Mouse (Mus musculus): Measurements from ENCODE around the gene Lif.

Gene Lif

DNA sequence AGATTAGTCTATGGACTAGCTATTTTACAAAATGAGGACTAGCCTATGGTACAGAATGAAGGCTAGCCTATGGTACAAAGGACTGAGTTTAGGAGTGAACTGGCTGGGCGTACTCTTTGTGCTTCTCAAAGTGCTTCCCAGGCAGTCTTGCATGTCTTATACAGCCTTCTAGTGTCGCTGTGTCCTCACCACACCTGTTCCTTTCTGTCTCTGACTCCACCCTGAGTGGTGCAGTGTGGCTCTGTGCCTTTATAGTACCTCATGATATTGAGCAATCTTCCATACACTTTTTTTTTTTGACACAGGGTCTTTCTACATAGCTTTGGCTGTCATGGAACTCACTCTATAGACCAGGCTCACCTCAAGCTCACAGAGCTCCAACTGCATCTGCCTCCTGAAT lies 25.9 kb upstream of the Lif start:
- DNase-seq (ENCODE audit: low read depth, low spot score): no peak

DNA sequence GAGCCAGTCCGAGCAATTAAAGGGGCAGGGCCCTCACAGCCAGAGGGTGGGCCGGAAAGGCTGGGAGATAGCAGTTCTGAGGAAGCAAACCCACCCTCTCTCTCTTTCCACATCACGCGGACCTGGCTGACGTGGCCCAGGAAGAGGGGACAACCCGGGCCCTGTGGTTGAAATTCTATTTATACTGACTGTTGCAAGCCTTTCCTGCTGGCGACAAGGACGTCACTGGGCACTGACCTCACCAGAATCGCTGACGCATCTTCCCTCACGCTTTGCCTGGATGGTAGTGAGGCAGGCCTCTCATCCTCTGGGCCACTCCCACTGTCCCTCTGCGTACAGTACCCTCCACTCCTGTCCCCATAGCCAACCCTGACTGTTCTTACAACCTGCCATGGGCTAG lies 24.7 kb upstream of the Lif start:
- no peak for DNase-seq (ENCODE audit: low read depth, low spot score)

DNA sequence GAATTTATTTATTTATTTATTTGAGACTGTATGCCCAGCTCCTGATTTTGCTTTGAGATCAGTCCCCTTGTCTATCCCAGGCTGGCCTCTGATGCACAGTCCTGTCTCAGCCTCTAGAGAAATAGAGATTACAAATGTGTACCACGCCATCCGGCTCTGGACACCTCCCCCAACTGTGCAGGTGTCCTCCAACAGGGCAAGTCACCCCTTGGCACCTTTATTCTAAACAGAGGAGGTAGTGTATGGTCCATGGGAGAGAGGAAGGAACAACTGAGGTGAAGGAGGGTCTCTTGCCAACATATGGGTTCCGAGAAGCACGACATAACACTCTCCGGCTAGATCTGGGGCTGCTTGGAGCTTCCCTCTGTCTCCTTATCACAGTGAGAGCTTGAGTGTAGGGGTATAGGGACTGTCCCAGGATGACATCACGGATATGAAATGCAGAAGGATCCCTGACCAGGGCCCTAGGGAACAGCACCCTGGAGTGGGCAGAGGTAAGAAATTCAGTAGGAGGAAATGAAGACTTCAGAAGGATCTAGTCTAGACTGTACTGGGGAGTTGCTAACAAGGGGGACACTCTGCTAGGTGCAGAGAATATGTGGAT lies 22.2 kb upstream of the Lif start:
- DNase-seq (ENCODE audit: low read depth, low spot score): no peak

DNA sequence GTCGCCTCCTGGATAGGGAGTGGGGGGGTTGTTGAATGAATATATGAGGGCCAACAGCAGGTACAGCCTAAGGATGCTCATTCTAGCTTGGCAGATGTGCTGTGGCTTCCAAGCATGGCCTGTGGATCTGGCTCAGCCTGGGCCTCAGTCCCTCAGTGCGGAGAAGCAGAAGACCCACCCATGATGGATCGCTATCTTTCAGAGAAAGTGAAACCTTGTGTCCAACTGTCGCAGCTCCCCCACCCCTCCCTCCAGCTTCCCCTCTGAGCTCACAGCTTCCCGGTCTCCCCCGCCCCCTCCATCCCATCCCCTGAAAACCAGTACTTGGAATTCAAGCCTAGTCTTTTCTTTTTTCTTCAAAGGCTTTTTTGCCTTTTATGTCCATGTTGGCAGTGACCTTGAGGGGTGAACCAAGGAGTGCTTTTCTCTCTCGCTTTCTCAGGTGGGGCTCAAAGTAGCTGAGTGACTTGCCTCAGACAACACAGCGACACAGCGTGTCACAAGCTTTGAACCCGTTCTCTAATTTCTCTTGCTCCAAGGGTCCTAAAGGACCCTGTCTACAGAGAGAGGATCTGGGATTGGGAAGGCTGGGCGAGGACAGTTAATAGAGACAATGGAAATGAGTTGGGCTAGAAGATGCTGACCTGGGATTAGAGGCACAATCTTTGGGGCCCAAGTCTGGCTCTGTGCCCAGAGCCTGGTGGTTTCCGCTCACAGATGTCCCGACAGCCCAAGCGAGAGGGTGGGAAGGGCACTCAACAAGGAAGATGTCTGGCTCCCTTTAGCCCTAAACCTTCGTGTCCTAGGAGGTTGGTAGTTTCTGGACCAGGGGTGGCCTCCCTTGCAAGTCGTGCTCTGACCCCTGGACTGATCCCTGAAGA lies 21.5 kb upstream of the Lif start, which contains the start of gene Osm:
Gene Osm (plus strand): TSS at position 756 of the 881 bp plus-strand sequence.
- peak; percentile 81 for DNase-seq (ENCODE audit: low read depth, low spot score)

DNA sequence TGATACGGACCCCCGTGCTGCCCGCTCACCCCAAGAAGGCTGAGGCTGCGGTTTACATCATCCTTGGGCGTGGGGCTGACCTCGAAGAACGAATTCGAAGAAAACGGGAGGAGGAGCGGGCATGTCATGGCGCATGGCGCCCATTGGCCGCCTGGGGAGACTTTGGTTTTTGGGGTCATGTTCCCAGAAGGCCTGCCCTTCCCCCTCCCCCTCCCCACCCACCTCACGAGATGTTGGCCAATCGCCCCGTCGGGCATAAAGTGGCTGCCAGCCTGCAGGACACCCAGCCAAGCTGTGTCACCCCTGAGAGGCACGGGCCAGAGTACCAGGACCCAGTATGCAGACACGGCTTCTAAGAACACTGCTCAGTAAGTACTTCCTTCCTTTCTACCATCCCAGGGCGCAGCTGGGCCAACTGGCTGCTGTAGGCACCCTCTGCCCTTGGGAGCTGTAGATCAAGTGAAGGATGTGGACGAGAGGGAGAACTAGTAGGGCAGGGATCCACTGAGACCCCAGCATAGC lies 20.8 kb upstream of the Lif start:
- DNase-seq (ENCODE audit: low read depth, low spot score): peak; percentile 59

DNA sequence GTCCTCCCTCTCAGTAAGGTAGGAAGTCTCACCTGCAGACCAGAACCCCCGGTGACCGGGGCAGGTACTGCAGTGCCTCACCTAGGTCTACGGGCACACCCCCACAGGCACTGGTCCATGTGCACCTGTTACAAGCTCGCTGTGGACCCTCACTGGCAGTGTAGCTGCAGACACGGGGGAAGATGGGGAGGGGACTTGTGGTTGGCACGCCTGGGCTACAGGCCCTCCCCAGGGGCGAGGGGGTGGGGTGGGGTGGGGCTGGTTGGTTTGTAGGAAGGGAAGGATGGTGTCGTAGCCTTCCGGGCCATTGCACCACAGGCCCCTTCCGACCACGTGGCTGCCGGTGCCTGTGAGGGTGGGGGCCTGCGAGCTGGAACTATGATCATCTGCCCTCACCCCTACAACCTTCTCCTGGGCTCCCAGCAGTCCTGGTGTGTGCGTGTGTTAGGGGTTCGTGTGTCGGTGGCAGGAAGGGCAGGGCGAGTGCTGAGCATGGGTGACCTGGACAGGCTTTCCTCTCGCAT lies 19.9 kb upstream of the Lif start:
- peak; percentile 86 for DNase-seq (ENCODE audit: low read depth, low spot score)

DNA sequence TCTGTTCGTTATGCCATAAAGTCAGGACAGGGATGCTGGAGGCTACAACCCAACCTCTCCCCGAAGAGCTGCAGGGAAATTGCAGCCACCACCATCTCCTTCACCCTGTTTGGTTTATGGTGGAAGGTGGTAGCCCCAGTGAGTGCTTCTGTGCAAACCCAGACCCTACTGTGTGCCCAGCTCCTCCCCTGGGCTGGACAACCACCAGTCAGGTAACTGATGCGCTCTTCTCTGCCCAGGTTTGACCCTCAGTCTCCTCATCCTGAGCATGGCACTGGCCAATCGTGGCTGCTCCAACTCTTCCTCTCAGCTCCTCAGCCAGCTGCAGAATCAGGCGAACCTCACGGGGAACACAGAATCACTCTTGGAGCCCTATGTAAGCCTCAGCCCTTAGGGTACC lies 19.2 kb upstream of the Lif start:
- DNase-seq (ENCODE audit: low read depth, low spot score): no peak

DNA sequence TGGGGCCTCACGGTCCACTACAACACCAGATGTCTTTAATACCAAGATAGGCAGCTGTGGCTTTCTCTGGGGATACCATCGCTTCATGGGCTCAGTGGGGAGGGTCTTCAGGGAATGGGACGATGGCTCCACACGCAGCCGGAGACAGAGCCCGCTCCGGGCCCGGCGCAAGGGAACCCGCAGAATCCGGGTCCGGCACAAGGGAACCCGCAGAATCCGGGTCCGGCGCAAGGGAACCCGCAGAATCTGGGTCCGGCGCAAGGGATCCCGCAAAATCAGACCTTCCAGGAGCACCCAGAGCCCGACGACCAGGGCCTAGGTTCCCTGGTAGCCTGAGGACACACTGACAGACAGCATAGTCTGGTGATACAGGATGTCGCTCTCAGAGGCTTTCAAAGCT lies 17.7 kb upstream of the Lif start:
- DNase-seq (ENCODE audit: low read depth, low spot score): no peak

DNA sequence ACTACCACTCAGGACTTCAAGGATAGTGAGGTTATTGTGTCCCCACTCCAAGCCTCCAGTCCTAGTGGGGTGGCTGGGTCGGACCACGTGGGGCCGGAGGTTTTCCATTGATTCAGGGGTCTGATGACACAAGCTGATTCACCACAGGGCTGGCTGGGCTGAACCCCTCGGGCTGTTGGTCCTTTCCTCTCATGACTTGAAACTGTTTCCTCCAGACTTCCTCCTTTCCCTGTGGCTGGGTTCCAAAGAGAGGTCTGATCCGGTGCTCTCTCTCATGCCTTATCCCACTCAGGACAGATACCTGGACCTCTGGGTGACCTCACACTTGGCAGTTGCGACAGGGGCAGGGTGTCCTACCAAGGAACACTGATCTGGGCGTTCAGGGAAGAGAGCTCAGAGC lies 17.2 kb upstream of the Lif start:
- no peak for DNase-seq (ENCODE audit: low read depth, low spot score)

DNA sequence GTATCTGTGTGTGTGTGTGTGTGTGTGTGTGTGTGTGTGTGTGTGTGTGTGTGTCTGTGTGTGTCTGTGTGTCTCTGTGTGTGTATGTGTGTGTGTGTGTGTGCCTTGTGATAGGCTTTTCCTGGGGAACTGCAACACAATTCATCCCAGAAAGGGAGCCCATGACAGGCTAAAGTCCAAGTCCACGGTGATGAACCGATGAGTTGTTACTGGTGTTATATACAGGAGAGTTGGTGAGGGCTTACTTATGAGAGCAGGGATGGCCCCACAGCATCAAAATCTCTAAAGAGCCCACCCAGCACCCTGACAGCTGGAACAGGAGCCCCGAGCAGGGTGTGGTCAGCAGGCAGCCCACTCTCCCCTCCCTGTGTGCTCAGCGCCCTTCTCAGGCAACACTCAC lies 16.2 kb upstream of the Lif start:
- no peak for DNase-seq (ENCODE audit: low read depth, low spot score)

DNA sequence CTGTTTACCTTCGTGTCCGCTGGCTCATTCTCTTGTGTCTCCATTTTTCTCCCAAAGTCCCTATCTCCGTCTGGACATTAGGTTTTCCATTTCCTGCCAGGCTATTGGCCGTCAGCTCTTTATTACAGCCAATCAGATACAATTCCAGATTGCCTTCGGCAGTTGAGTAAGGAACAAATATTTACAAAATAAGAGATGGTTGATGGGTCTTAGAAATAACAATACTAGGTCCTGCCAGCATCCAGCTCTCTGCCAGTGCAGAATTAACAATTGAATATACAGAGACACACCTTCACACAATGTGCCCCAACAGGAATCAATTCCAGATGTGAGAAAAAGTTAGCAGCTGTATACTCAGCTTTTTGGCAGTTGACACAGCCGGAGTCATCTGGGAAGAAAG lies 11.2 kb upstream of the Lif start:
- no peak for DNase-seq (ENCODE audit: low read depth, low spot score)

DNA sequence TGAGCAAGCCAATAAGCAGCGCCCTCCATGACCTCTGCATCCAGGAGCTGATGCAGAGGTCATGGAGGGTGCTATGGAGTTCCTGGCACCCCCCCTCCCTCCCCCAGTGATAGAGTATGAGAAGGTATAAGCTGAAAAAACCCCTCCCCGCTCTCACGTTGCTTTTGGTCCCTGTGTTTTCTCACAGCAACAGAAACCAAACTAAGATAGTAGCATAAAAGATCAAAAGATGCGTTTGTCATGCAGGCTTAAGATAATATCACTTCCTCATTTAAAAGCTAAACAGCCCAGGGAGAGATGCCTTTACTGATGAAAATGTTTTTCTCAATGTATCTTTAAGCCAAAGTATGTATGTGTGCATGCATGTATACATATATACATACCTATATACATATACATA lies 10.7 kb upstream of the Lif start:
- peak; percentile 67 for DNase-seq (ENCODE audit: low read depth, low spot score)

DNA sequence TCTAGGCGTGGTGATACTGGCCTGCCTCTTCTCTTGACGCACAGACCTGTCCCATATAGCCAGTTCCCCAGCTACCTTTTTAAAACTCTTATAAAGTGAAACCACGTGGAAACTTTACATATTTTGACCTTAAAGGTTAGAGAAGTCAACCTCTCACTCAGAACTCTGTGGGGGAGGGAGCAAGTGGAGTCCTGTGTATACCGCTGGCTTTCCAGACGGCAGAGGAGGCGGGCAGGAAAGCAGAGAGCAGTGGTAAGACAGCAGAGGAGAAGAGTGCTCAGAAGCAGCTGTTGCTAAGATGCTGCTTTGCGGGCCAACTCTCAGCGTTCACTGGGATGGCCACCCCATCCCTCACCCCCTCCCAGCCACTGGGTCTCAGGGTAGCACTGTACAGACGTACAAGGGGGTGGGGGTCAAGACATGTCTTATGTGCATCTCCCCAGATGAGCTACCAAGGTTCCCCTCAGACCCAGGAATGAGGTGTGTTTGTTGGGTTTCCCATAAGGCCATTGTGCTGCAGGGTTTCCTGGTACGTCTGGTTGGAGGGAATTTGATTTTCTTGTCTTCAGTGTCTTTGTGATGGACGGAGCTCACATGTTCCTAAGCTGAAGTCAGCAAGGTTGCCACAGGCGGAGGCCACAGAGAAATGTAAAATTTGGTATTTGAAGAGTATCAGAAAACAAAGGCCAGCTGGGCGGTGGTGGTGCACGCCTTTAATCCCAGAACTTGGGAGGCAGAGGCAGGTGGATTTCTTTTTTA lies 10.0 kb upstream of the Lif start:
- peak; percentile 68 for DNase-seq (ENCODE audit: low read depth, low spot score)

DNA sequence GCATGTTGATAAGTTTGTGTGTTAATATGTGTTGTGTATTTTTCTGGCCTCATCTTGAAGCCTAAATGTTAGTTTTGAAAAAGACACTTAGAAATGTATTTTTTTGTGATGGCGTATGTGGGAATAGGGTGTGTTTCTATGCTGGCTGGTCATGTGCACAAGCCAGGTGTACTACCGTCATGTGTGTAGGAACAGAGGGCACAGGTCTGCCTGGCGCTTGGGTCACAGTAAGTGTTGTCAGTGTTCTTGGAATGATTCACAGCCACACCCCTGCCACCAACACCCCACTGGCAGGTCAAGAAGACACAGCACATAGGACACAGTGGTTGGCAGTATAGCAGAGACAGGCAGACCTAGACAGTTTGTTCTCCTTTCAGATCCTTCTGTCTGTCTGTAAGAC lies 8.2 kb upstream of the Lif start:
- no peak for DNase-seq (ENCODE audit: low read depth, low spot score)

DNA sequence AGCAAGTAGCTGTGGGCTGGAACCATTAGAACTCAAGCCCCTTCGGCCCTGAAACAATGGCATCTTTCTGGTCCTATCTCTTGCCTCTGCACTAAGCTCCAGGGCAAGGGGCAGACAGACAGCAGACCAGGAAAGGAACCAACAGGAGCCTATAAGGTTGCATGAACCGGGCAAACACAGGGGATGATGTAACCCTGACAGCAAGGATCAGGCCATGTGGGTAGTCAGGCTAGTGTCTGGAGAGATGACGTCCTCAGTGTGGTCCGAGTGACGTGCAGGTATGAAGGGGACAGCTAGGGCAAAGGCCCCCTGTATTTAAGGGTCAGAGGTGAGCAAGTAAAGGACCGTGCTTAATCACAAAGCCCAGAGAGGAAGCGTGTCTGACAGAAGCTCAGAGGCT lies 7.1 kb upstream of the Lif start:
- no peak for DNase-seq (ENCODE audit: low read depth, low spot score)

DNA sequence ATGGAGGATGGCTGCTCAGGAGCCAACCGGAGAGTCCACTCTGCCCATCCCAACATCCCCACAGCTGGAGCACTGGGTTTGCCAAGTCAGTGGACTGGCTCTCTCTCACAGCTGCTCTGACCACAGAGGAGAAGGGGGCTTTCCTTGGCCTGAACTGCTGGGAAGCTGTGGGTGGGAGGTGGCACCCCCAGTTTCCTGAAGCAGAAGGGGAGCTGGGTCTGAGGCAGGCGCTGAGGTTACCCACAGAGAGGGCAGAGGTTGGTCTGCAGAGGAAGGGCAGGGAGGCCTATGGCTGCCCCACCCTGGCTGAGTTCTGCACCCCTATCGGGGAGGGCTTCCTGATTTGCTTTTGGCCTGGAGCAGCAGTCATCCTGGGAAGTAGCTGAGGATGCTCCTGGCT lies 6.0 kb upstream of the Lif start:
- DNase-seq (ENCODE audit: low read depth, low spot score): peak; percentile 27

DNA sequence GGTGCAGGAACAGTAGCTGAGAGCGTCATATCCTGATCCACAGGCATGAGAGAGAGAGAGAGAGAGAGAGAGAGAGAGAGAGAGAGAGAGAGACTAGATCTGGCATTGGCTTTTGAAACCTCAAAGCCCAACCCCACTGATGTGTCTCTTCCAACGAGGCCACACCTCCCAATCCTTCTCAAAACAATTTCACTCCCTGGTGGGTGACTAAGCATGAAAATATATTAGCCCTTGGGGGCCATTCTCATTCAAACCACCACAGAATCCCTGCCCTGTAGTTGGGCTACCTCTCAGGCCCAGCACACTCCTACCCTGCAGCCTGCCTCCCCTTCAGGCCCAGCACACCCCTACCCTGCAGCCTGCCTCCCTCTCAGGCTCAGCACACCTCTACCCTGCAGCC lies 4.5 kb upstream of the Lif start:
- no peak for DNase-seq (ENCODE audit: low read depth, low spot score)

DNA sequence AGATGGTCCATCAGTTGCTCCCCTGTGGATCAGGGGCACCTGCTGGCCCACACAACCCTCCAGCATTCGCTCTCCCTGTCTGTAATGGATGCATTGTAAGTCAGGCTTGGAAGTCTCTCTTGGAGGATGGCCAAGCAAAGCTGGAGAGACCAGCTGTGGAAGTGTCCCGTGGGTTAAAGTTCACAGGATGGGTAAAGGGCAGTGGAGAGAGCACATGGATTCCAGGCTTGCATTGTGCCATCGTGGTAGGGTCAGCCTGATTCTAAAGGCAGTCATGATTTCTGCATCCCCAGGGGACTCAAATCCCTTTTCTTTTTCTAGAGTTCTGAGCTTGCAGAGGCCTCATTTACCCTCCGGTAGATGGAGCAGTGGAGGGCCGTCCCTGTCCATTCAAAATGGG lies 399 bp downstream of the Lif start:
- DNase-seq (ENCODE audit: low read depth, low spot score): no peak

DNA sequence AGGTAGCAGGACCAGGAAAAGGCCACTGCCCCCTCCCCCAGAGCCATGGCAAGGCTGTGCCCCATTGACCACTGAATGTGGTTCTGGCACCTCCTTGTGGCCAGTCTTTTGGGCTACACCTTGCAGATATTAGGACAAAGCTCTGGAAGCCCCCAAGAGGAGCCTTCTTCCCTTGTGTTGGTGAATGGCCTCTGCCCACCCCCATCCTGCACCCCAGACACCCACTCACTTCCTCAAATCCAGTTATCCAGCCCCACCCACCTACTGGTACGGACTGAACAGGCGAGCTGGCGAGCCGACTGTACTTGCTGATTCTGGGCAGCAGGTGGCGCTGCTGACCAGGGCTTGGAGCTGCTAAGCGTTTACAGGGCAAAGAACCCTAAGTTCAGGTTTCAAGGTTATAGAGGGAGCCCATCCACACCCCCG lies 1.3 kb downstream of the Lif start:
- DNase-seq (ENCODE audit: low read depth, low spot score): peak; percentile 94

DNA sequence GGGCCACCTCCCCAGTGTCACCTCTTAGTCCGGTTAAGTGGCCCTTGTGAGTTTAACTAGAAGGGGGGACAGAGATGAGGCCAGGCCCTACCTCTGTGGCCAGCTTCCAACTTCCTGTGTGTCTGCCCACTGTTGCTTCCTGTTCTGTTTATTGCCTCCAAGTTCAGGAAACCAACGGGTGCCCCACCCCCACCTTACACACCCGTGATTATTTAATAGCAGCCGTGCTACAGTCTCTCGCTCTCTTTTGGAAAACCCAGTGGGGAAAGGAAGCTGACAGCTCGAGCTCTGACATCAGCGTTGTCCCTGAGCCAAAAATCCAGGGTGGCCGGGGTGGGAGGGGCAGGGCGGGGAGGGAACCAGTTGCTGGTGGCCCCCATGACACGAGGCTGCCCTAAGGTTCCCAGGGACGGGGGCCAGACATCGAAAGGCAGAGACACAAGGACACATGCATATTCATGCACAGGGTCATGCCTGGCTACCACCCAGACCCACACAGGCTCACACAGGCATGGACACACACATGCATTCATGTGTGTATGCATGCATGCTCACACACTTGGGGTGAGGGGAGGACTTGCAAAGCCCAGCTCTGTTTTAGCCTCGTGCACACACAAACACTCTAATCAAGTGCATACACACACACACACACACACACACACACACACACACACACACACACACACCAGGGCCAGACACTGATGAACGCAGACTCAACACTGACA lies 3.3 kb downstream of the Lif start:
- peak; percentile 57 for DNase-seq (ENCODE audit: low read depth, low spot score)

DNA sequence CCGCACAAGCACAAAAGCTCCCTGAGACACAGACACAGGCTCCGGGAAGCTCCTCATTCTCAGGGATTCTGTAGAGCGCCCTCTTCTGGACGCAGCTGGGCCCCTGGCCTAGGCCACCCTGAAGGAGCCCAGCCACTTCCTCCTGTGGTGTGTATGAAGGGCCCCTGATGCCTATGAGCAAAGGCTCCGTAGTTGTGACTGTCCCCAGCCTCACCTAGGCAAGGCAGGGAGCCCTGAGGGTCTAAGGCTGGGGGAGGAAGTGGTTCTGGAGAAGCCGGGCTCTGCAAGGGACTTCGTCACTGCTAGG lies 3.8 kb downstream of the Lif start:
- peak; percentile 80 for DNase-seq (ENCODE audit: low read depth, low spot score)

DNA sequence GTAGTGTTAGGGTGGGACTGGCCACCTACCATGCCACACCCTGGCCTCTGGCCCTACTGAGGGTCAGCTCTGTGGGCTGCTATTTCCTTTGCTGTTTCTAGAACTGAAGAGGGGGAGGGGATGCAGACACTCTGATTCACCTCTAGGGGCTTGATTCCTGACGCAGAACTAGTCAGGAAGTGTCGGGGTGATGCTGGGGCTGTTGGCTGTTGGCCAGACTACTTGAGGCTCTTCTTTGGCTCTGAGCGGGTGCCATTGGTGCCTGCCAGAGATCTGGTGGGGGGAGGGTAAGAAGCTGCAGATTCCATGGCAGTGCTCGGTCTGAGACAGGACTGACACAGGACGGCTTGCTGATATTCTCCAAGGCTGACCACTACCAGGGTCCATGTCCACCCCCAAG lies 4.6 kb downstream of the Lif start:
- peak; percentile 83 for DNase-seq (ENCODE audit: low read depth, low spot score)
